Mouse (Mus musculus): ENCODE measurements around the gene Nop2. TPM values are rescaled to one million over a fixed set of nuclear protein-coding genes. Genes with fewer than 3 reads are reported as not detected.

The Nop2 gene
- polyA plus RNA-seq, 1 experiment from 2014 or later, result 56.4 TPM

- no peak overlapping the region for H3K4me3 ChIP-seq (ENCODE audit: low read depth, low read length)
- WGBS, result 81% methylated on average over 5 of the region's 5 CpGs
- H3K27me3 ChIP-seq (replicated peaks; ENCODE audit: control insufficient read depth, insufficient read depth, low read length), result no peaks in the 10 kb centered on the region
- no peaks in the 10 kb centered on the region for H3K9me3 ChIP-seq (ENCODE audit: control insufficient read depth, low read length)
- ATAC-seq (ENCODE audit: low read depth), result no peak
- H3K36me3 ChIP-seq (ENCODE audit: control insufficient read depth, insufficient read depth, low read length), result peaks cover 97% of the 10 kb centered on the region
- no peak overlapping the region for H3K9ac ChIP-seq (ENCODE audit: low read depth, low read length)
- H3K4me2 ChIP-seq (ENCODE audit: low read depth, low read length), result no peak overlapping the region
- no peak overlapping the region for H3K27ac ChIP-seq (replicated peaks; ENCODE audit: low read depth, low read length)
- DNase-seq (ENCODE audit: low spot score), result no peak
- H3K4me1 ChIP-seq (ENCODE audit: control insufficient read depth, insufficient read depth, low read length), result no peaks in the 10 kb centered on the region
These were observed 50.4 kb downstream of the Nop2 start for GRCm38 (mm10) chr6:125182133-125182532.

- H3K9ac ChIP-seq (ENCODE audit: low read depth, low read length), result no peak overlapping the region
- 94% methylated on average over 10 of the region's 10 CpGs for WGBS
- H3K27ac ChIP-seq (replicated peaks; ENCODE audit: low read depth, low read length), result no peak overlapping the region
- H3K4me1 ChIP-seq (ENCODE audit: control insufficient read depth, insufficient read depth, low read length), result peaks cover 3% of the 10 kb centered on the region; the same call in 1 of the 2 replicates
- no peak overlapping the region for H3K4me2 ChIP-seq (ENCODE audit: low read depth, low read length)
- ATAC-seq (ENCODE audit: low read depth), result no peak
- no peaks in the 10 kb centered on the region for H3K27me3 ChIP-seq (replicated peaks; ENCODE audit: control insufficient read depth, insufficient read depth, low read length)
- no peaks in the 10 kb centered on the region for H3K9me3 ChIP-seq (ENCODE audit: control insufficient read depth, low read length)
- H3K36me3 ChIP-seq (ENCODE audit: control insufficient read depth, insufficient read depth, low read length), result peaks cover 83% of the 10 kb centered on the region
- DNase-seq (ENCODE audit: low spot score), result no peak
- no peak overlapping the region for H3K4me3 ChIP-seq (ENCODE audit: low read depth, low read length)
These were observed 54.5 kb downstream of the Nop2 start for GRCm38 (mm10) chr6:125186203-125186602.

GRCm38 (mm10) chr6:125190816-125191215 is 59.1 kb downstream of the Nop2 start:
- Histone ChIP-seq H3K4me3 (ENCODE audit: low read depth, low read length) (peak overlapping the region; percentile 51), H3K9me3 (ENCODE audit: control insufficient read depth, low read length) (no peaks in the 10 kb centered on the region), H3K4me2 (ENCODE audit: low read depth, low read length) (peak overlapping the region; percentile 56), H3K4me1 (ENCODE audit: control insufficient read depth, insufficient read depth, low read length) (peaks cover 9% of the 10 kb centered on the region), H3K27ac (replicated peaks; ENCODE audit: low read depth, low read length) (peak overlapping the region; percentile 97), H3K9ac (ENCODE audit: low read depth, low read length) (peak overlapping the region; percentile 75), H3K36me3 (ENCODE audit: control insufficient read depth, insufficient read depth, low read length) (peaks cover 61% of the 10 kb centered on the region), H3K27me3 (replicated peaks; ENCODE audit: control insufficient read depth, insufficient read depth, low read length) (no peaks in the 10 kb centered on the region)
- DNase-seq (ENCODE audit: low spot score) (no peak), ATAC-seq (ENCODE audit: low read depth) (no peak)

GRCm38 (mm10) chr6:125191332-125192015 is 59.8 kb downstream of the Nop2 start, which contains the start of the genes Ncapd2 and Mrpl51:
Ncapd2 (minus strand) TSS chr6:125191701.
Mrpl51 (plus strand) TSS chr6:125191801.
- Histone ChIP-seq H3K4me3 (ENCODE audit: low read depth, low read length) (peak within 1 kb of the TSS; percentile 51), H3K9me3 (ENCODE audit: control insufficient read depth, low read length) (no peaks in the 10 kb centered on the region), H3K4me1 (ENCODE audit: control insufficient read depth, insufficient read depth, low read length) (peaks cover 9% of the 10 kb centered on the region), H3K9ac (ENCODE audit: low read depth, low read length) (peak within 1 kb of the TSS; percentile 75), H3K27me3 (replicated peaks; ENCODE audit: control insufficient read depth, insufficient read depth, low read length) (no peaks in the 10 kb centered on the region), H3K27ac (replicated peaks; ENCODE audit: low read depth, low read length) (peak within 1 kb of the TSS; percentile 97), H3K4me2 (ENCODE audit: low read depth, low read length) (peak within 1 kb of the TSS; percentile 95), H3K36me3 (ENCODE audit: control insufficient read depth, insufficient read depth, low read length) (peaks cover 55% of the 10 kb centered on the region)
- ATAC-seq (ENCODE audit: low read depth) (peak; percentile 96), DNase-seq (ENCODE audit: low spot score) (peak; percentile 99)
- WGBS, result under 1% methylated on average over 49 of the region's 54 CpGs

GRCm38 (mm10) chr6:125192016-125192714 is 60.5 kb downstream of the Nop2 start:
- H3K9ac ChIP-seq (ENCODE audit: low read depth, low read length), result peak overlapping the region; percentile 75
- peaks cover 9% of the 10 kb centered on the region for H3K4me1 ChIP-seq (ENCODE audit: control insufficient read depth, insufficient read depth, low read length)
- ATAC-seq (ENCODE audit: low read depth), result peak; percentile 95
- DNase-seq (ENCODE audit: low spot score), result peak; percentile 98
- H3K4me3 ChIP-seq (ENCODE audit: low read depth, low read length), result peak overlapping the region; percentile 51
- peak overlapping the region; percentile 95 for H3K4me2 ChIP-seq (ENCODE audit: low read depth, low read length)
- peaks cover 48% of the 10 kb centered on the region for H3K36me3 ChIP-seq (ENCODE audit: control insufficient read depth, insufficient read depth, low read length)
- H3K9me3 ChIP-seq (ENCODE audit: control insufficient read depth, low read length), result no peaks in the 10 kb centered on the region
- no peaks in the 10 kb centered on the region for H3K27me3 ChIP-seq (replicated peaks; ENCODE audit: control insufficient read depth, insufficient read depth, low read length)
- H3K27ac ChIP-seq (replicated peaks; ENCODE audit: low read depth, low read length), result peak overlapping the region; percentile 97
- under 1% methylated on average over 34 of the region's 34 CpGs for WGBS

- Histone ChIP-seq H3K4me1 (ENCODE audit: control insufficient read depth, insufficient read depth, low read length) (peaks cover 9% of the 10 kb centered on the region), H3K9me3 (ENCODE audit: control insufficient read depth, low read length) (no peaks in the 10 kb centered on the region), H3K4me2 (ENCODE audit: low read depth, low read length) (peak overlapping the region; percentile 95), H3K4me3 (ENCODE audit: low read depth, low read length) (peak overlapping the region; percentile 51), H3K27ac (replicated peaks; ENCODE audit: low read depth, low read length) (peak overlapping the region; percentile 97; the same call in 1 of the 2 replicates), H3K27me3 (replicated peaks; ENCODE audit: control insufficient read depth, insufficient read depth, low read length) (no peaks in the 10 kb centered on the region), H3K9ac (ENCODE audit: low read depth, low read length) (peak overlapping the region; percentile 75), H3K36me3 (ENCODE audit: control insufficient read depth, insufficient read depth, low read length) (peaks cover 41% of the 10 kb centered on the region)
- no peak for DNase-seq (ENCODE audit: low spot score)
- 34% methylated on average over 5 of the region's 5 CpGs for WGBS
- ATAC-seq (ENCODE audit: low read depth), result no peak
These were observed 61.1 kb downstream of the Nop2 start for GRCm38 (mm10) chr6:125192841-125193240.

GRCm38 (mm10) chr6:125193390-125193789 is 61.7 kb downstream of the Nop2 start:
- Histone ChIP-seq H3K4me1 (ENCODE audit: control insufficient read depth, insufficient read depth, low read length) (peaks cover 9% of the 10 kb centered on the region), H3K9ac (ENCODE audit: low read depth, low read length) (no peak overlapping the region), H3K27ac (replicated peaks; ENCODE audit: low read depth, low read length) (no peak overlapping the region), H3K4me2 (ENCODE audit: low read depth, low read length) (peak overlapping the region; percentile 95), H3K27me3 (replicated peaks; ENCODE audit: control insufficient read depth, insufficient read depth, low read length) (no peaks in the 10 kb centered on the region), H3K36me3 (ENCODE audit: control insufficient read depth, insufficient read depth, low read length) (peaks cover 36% of the 10 kb centered on the region), H3K9me3 (ENCODE audit: control insufficient read depth, low read length) (no peaks in the 10 kb centered on the region), H3K4me3 (ENCODE audit: low read depth, low read length) (peak overlapping the region; percentile 0; the same call in 1 of the 2 replicates)
- DNase-seq (ENCODE audit: low spot score), result no peak
- ATAC-seq (ENCODE audit: low read depth), result no peak
- 54% methylated on average over 7 of the region's 7 CpGs for WGBS
